Mouse (Mus musculus): Measurements from ENCODE around the gene Ywhag.

GRCm38 (mm10) chr5:135890920-135891319 lies 43.5 kb downstream of the Ywhag start:
- TF ChIP-seq POLR2A (IDR thresholded peaks at IDR 0.05; ENCODE audit: insufficient read depth, low read depth, low read length) (no peak), CTCF (IDR thresholded peaks at IDR 0.05) (no peak)

Data from heart, adult 2 months (tissue).